Mouse (Mus musculus): ENCODE measurements around the gene Mrps27.

Gene Mrps27

DNA sequence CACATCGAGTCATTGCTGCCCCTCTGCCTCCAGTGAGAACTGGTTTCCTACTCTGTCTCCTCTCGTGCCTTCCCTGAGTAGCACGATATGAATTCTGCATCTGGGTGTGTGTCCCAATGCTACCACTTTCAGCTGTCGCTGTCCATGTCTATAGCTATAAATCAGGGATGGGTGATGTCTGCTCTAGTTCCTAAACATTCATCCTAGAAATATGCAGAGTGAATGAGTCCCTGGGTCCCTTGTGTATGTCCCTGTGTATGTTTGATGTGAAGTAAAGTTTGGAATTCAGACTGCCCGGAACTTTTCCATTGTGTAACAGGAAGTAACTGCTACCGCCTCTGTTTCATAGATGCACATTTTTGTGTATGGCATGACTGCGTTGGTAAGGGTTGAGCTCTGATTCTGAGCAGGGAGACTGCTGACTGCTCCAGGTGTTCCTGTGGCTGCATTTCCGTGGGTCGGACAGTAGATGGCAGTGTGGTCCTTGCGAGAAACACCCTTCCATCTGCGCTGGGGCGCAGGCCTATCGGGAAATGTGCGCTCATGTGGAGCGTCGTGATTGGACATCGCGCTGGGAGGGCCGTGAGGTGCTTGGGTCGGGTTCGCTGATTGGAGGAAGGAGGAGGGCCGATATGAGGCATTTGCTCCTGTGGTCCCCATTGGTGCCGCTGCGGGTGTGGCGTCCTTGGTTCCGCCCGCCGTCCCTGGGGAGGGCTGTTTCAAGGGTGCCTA is 8.3 kb downstream of the Mrps27 start:
- DNase-seq: peak; percentile 97

DNA sequence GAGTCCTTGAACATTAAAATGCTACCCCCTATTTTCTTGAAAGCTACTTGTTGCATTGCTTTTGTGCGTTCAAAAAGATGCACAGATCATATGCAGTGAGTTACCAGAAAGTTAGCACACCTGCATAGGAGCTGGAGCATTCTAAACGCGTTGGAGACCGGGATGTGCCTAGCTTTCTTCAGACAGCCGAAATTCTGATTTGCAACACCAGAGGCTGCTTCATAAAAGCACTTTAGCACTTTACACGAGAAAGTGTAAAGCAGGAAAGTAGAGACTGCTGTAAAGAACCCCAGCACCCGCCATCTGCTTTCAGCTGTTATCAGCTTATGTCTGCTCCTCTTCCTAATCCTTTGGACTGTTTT is 8.9 kb downstream of the Mrps27 start:
- DNase-seq: no peak

DNA sequence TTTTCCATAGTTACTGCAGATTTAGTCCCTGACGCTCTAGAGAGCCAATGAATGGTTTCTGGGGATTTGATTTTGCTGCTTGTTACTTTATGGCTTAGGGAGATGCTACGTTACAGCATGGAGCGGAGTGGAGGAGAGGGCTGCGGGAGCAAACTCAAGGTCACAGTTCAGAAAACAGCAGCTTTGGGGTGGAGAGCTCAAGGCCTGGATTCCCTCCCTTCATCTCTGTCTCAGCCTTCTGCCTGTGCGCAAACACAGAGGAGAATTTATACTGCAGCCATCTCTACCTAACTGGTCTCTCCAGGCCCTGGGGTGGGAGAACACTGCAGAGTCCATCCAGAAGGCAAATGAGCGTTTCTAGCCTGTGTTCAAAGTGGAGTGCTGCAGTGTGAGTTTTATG is 10.5 kb downstream of the Mrps27 start:
- no peak for DNase-seq

DNA sequence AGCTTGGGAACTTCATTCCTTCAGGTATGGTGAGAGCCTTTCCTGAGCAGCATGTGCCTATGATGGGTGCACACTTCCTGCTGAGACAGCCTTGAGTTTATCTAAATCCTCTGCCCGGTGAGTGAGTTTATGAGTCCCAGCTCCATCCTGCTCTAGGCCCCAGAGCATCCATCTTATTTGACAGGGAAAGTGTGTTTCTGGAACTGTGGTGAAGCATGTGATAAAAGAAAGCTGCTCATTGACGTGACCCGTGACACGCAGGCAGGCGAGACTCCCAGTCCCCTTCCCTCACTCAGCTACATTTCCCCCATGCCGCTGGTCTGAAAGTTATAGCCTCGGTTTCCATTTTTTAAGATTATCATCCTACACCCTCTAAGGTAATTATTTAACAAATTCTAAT is 11.3 kb downstream of the Mrps27 start:
- no peak for DNase-seq

DNA sequence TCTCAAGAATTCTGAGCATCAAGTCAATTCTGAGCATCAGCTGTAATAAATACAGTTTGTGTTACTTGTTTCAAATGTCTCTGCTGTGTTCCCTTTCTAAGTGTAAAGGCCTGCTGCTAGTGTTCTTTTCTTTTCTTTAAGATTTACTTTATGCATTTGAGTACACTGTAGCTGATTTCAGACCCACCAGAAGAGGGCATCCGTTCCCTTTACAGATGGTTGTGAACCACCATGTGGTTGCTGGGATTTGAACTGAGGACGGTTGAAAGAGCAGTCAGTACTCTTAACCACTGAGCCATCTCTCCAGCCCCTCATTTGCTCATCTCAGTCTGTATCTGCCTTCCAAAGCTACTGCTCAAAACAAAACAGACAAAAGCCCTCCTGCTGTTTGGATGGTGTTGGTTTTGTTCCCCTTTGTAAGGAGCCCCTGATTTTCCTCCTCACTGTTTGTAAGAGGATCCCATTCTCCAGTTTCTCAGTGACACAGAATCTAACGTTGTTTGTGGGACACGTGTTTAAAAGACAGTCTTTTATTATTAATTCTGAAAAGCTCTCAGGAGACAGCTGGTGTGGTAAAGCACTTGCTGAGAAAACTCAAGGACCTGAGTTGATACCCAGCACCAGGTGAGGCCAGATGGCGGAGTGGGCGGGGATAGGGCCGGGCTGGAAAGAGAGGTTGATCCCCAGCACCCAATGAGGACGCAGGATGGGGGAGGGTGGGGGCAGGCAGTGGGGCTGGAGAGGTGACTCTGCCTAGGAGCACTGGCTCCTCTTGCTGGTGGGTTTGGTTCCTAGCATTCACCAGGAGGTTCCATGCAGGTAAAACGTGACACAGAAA is 12.1 kb downstream of the Mrps27 start:
- DNase-seq: no peak

DNA sequence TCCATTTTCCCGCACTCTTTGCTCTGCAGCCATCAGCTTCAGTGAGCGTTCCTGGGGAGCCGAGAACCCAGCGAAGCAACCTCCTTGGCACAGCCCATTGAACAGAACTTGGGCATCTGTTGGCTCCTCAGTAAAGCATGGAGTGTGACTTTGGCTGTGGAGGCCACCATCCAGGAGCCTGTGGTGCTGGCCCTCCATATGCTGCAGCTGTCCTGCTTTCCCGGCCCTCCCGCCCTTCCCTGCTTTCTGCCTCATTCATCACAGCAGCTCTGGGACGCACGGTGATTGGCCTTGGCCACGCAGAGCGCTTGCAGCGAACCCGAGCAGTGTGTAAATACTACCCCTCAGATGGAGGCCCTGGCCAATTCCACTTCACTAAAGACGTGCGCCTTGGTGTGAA is 14.3 kb downstream of the Mrps27 start:
- no peak for DNase-seq

DNA sequence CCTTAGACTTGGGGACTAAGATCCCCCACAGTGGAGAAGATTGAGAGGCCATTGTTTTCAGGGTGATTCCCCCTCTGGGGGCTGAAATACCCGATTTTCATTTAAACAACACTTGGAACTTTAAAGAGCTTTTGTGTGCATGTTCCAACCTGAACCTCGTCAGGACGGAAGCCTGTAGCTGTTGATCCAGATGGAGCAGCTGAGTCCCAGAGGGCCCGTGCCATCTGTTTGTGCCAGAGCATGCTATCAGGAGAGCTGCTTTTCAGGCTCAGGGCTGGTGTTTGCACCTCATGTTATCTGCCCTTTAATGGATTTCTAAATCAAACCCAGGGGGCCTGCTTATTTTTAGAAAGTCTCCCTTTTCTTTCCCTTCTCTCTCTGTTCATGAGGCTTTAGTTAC is 19.3 kb downstream of the Mrps27 start:
- DNase-seq: no peak

DNA sequence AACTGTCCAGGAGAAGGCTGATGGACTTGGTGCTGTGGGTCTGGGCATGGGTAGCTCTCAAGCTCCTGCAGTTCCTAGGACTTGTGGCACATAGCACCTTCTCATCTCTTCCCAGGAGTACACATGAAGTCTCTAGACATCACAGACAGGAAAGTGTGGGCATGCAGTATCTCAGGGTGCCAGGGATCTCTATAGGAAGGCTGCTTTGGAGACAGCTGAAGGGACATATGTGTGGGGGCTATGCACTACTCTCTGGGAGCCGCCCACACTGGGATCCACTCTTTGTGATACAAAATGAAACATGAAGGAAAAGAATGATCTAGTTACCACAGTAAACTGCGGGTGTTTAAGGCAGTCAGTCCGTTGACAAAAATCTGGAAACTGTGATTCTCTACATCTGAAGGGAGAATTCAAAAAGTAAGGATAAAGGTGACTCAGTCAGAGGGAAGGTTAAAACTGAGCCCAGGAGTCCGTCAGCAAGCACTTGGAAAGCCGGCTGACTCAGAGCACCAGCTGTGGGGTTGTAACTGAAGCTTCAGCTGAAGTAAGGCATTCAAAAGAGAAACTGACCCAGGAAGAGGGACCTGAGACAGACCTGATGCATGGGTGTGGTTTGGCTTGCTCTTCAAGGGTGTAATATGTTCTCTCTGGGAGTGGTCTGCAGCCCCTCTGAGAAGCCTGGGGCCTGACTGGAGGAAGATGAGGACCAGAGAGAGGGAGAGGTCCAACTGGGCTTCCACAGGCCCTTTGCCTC is 22.0 kb downstream of the Mrps27 start:
- no peak for DNase-seq

DNA sequence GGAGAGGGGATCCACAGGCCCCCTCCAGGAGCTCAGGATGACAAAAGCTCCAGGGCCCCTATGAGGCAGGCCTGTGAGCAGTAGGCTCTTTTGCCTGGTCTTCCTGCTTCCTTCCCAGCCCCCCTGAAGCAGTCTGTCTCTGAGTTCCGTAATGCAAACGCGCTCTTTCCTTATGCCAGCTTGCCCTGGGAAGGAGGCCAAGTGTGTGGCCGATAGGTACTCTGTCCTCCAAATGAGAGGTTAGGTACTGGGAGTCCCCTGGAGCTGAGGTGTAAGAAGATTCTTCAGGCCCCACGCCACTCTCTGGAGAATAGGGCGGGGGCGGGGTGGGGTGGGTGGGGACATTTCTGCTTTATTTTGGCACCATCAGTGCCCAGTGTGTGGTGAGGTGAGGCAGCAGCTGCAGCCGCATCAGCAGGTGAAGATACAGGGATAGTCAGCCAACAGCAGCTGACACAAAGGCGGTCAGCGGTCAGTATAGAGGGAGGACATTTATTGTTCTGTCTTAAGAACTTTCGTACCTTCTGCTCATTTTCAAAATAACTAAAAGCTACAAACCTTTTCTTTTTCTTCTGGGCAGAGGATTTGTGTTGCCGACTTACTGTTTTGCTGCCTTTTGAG is 23.1 kb downstream of the Mrps27 start:
- DNase-seq: no peak

DNA sequence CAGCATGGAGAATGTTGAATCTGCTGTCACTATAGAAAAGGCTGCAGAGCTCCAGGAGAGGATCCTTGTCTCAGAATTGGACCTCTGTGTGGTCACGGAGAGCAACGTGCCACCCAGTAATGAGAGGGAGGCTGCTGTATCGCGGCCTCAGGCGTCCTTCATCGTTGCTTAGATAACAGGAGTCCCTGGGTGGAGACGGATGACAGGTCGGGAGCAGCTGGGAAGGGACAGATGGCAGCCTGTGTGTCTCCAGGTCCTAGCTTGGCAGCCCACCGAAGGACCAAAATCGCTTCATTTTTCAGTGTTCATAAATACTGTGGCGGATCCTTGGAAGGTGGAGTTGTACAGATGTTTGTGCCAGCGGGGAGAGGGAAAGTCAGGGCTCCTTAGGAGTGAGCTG is 24.5 kb downstream of the Mrps27 start:
- no peak for DNase-seq

DNA sequence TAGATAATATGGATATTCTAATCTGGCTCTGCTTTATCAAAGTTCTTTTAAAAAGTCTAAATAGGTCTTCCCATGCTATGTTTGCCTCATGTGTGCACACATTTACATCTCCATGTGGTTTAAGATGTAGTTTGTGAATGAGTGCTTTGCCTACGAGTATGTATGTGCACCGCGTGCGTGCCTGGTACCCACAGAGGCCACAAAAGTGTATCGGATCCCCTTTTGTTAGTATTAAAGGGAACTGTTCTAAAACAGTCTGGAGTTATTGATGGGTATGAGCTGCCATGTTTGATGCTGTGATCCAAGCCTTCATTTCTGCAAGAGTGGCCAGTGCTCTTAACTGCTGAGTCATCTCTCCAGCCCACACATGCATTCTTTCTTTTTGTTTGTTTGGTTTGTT is 26.7 kb downstream of the Mrps27 start:
- DNase-seq: no peak

DNA sequence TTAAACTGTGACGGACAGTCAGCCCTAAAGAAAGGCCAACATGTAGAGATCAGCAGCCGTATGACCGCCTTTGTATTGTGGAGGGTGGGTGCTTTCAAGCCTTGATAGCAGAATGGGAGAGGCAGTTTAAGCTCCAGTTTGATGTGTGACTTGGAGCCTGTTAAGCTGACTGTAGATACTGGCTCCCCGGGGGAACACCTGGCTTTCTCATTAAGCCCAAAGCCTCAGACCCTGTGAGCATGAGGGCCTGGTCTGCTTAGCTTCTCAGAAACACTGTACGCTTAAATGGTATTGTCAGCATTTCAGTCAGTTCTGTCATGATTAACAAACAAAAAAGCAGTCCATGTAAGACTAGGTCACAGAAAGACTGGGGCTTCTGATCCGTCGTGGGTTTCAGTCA is 29.1 kb downstream of the Mrps27 start:
- no peak for DNase-seq

DNA sequence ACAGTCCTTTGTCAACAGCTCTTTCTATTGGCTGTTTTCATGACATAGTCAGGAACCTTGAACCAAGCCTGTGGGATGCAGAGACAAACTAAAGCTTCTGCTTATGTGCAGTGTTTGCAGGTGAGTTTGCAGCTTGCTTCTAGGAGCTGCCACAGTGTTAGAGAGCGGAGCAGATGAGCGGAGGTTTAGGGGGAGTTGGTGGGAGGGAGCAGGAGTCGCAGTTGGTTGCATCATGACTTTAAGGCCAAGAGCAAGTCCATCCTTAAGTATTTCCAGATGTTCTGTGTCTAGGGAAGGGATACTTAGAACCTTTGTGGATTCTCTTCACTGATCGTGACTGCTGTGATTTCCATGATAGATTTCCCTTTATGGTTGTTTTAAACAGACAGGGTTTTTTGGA is 29.6 kb downstream of the Mrps27 start:
- DNase-seq: no peak

DNA sequence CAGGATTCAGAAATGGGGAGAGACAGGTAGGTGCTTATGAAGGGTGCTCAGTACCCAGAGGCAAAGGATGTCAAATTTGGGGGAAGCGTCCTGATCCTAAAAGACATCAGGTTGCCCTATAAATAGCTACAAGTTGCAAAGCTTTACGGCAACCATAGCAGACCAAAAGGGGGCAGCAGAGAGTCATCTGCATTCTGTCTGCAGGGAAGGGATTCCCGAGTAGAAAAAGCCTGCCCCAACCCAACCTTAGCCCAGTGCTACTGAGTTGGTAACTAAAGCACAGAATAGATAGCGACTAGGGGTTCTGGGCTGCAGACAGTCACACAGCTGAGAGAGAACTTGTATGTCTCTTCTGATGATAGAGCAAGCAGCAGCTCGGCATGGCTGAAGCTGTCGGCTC is 31.0 kb downstream of the Mrps27 start:
- DNase-seq: peak; percentile 73

DNA sequence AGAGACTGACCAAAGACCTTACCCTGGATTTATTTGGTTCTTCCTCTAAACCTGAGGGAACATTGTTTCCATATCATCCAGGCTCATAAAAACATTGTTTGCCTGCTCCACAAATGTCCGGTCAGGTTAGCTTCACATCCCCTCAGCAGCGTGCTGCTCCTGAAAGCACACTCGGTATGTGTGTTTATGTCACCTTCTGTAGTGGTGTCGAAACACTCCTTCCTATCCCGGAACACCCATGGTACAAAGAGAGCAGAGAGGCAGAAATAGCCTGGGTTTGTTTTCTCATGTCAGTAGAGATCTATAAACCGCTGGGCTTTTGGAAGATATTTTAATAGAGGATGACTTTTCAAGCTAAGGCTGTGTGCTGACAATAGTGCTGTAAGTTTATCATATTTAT is 32.5 kb downstream of the Mrps27 start:
- no peak for DNase-seq

DNA sequence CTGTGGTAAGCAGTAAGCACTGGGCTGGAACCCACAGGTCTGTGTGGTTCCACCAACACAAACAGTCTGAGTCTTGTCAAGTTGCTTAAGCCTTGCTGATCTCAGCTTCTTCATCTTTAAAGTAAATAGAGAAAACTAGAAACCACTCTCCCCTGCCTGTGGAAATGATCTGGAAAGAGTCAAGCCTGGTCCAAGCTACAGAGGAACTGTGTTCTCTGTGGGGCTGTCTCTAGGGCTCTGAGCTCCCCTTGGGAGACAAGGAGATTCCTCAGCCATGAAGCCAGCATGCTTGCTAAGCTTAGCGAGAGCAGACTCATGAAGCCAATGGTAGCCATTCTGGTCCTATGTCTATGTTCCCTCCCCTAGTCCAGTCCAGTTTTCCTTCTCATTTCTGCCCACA is 33.6 kb downstream of the Mrps27 start:
- no peak for DNase-seq

DNA sequence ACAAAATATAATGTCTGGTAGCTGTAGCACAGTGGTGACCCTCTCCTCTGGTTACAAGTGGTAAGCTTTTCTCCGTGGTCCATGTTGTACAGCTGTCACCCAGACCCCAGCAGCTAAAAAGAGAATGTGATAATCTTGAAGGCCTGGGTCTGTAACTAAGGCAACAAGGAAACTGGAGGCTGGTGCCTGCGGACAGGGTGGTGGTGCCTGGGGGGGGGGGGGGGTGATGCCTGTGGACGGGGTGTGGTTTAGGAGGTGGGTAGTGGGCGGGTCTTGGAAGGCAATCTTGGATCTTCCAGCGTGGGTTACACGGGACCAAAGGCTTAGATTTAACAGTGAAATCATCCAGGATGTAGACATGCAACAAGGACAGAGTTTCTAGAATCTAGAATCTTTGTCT is 37.8 kb downstream of the Mrps27 start:
- DNase-seq: no peak

DNA sequence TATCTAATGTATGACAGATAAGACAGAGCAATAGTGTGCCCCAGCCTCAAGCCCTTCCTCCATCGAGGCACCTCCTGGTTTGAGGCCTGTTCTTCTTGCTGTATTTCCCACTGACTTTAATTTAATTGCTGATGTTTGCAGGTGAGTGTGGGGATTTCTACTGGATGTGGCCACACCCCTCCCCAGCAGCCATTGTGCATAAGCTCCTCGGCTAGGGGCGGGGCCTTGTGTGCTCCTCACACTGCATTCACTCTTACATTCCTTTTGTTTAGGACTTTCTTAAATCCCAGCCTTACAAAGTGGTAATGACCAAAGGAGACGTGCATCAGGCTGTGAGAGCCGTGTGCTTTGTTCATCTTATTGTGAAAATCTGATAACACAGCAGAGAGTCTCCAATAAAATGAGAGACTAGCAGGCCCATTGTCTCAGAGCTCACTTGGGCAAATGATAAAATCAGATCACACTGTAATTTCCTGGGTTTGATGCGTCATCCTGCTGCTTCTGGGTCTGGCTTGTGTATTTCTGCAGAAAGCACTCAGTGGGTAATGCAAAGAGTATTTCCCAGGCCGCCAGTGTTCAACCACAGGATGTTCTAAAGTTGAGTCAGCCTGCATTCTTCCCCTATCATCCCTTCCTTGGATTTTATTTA is 40.1 kb downstream of the Mrps27 start:
- peak; percentile 21 for DNase-seq

DNA sequence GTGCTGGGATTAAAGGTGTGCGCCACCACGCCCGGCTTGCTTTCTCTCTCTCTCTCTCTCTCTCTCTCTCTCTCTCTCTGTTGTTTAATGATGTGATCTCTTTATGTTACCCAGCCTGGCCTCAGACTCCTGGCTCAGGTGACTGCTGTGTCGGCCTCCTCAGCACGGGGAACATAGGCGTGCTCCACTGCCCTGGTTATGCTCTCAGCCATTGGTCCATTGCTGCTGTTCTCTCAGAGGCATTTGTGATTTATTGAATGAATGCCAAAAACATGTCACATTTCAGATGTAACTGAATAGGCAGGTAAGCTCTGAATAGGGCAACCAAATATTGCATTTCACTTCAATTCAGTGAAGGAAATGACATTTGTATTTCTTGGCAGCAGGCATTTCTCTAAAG is 41.3 kb downstream of the Mrps27 start:
- no peak for DNase-seq

DNA sequence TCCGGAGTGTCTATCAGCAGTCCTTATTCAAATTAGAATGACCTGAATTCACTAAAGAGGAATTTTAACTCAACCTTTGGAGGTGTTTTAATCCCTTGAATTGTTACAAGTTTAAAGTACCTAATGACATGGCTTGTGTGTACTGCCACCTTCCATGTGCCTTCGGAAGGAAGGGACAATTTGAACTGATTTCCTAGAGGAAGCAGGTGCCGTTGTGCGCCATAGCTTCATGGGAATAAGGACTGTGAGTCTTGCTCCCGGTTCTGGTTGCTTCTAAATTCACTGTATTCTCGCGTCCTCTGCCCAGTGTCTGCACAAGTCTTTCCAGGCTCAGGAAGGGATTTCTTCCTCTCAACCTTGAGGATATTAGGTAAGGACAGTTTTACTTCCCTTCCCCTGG is 41.8 kb downstream of the Mrps27 start:
- DNase-seq: no peak

DNA sequence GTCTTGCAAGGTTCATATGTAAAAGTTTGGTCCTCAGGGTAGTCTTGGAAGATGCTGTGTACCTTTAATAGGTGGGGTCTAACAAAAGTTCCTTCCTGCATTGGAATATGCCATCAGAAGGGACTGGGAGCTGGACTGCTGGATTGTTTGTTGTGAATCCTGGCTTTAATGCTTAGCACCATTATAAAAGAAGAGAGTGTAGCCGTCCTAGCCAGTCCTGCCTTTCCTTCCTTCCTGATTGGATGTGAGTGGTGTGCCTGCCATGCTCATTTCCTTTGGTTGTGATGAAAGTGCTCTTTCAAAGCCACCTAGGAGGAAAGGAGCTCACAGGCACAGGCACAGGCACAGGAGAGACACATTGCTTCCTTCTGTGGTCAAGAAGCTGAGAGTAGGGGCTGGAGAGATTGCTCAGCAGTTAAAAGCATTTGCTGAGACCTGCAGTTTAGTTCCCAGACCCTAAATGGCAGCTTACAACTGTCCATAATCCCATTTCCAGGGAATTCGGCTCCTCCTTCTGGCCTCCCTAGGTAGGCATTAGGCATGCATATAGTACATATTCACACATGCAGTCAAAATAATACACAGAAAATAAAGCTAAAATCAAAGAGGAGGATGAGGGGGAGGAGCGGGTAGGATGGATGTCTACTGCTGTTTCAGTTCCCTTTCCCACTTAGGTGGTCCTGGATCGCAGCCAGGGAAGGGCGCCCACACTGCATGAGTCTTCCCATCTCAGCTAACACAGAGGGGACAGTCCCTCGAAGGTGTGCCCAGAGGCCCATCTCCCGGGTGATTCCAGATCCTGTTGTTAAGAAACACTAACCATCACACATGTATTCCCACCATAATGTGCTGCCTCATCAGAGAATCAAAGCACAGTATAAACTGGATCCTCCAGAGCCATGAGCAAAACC is 43.6 kb downstream of the Mrps27 start:
- DNase-seq: no peak

DNA sequence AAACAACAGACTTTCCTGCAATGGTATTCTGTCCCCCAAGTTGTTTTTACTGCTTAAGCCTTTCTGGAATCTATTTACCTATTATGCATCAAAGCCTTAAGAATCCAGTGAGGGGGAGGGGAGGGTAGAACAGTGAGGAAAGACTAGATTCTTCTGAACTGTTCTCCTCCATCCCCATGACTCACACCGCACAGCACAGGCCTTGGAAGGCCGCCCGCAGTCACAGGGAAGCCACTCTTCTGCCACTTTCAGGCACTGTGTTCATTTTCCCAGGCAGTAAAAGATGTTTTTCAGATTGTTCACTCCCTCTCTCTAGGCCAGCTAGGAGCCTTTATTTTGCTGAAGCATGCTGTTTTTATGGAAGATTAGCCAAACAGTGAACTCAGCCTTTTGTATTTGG is 46.8 kb downstream of the Mrps27 start:
- DNase-seq: no peak
